ENCODE assay signal across 9 mouse cellular contexts in genomic region chrX:42540756-42541053, GRCm38 (mm10). TPM values are rescaled to one million over a fixed set of nuclear protein-coding genes. Genes with fewer than 3 reads are reported as not detected.
DNase-seq lines count a peak whose midpoint lies in the region; ATAC-seq lines count a peak whose summit lies in the region.
"Had no signal": no experiment of that assay in that cellular context is flagged by ENCODE, and none has a peak within 500 bp of the region (broad histone marks: within the 10 kb centered on the region; RNA-seq: fewer than 3 reads in every experiment).

No protein-coding gene starts in this region.

- ATAC-seq in embryonic facial prominence, embryonic 13.5 days (ENCODE audit: insufficient number of reproducible peaks, insufficient read depth, low FRiP score, low TSS enrichment, low read depth): no peak
- ATAC-seq in heart, embryonic 11.5 days (replicated peaks; ENCODE audit: insufficient number of reproducible peaks, low FRiP score, low TSS enrichment): no peak
- ATAC-seq in kidney, embryonic 14.5 days (ENCODE audit: low FRiP score, low TSS enrichment): no peak
- ATAC-seq in liver, embryonic 11.5 days (replicated peaks; ENCODE audit: low FRiP score): no peak
- ATAC-seq in stomach, embryonic 16.5 days (ENCODE audit: insufficient read depth, low FRiP score): no peak

- no peaks in the 10 kb centered on the region for H3K27me3 ChIP-seq in embryonic facial prominence, embryonic 13.5 days
- H3K27me3 ChIP-seq in heart, embryonic 11.5 days (ENCODE audit: control insufficient read depth, insufficient read depth, low read length): no peaks in the 10 kb centered on the region
- H3K27me3 ChIP-seq in kidney, embryonic 14.5 days (ENCODE audit: control insufficient read depth, insufficient read depth, low read length): no peaks in the 10 kb centered on the region
- H3K27me3 ChIP-seq in liver, embryonic 11.5 days (replicated peaks; ENCODE audit: control insufficient read depth, insufficient read depth, low read length): no peaks in the 10 kb centered on the region
- no peaks in the 10 kb centered on the region for H3K27me3 ChIP-seq in stomach, embryonic 16.5 days (ENCODE audit: control insufficient read depth, insufficient read depth, low read length)

- DNase-seq in 416B (ENCODE audit: low read depth): peak; percentile 73
- peak; percentile 76 for DNase-seq in adrenal gland, postnatal 10 days
- peak; percentile 36 for DNase-seq in liver, embryonic 11.5 days (ENCODE audit: low spot score)
- DNase-seq in natural killer cell, adult 2 months (ENCODE audit: low spot score in 2 of 2): peak; percentile 53 to 61

- WGBS in embryonic facial prominence, embryonic 13.5 days: 33% methylated on average over 5 of the region's 5 CpGs
- 46% methylated on average over 5 of the region's 5 CpGs for WGBS in heart, embryonic 11.5 days (ENCODE audit: insufficient replicate concordance)
- WGBS in kidney, embryonic 14.5 days: 43% methylated on average over 5 of the region's 5 CpGs
- WGBS in liver, embryonic 11.5 days: 38% methylated on average over 5 of the region's 5 CpGs
- 26% methylated on average over 5 of the region's 5 CpGs for WGBS in stomach, embryonic 16.5 days

- H3K9me3 ChIP-seq in embryonic facial prominence, embryonic 13.5 days: no peaks in the 10 kb centered on the region
- no peaks in the 10 kb centered on the region for H3K9me3 ChIP-seq in heart, embryonic 11.5 days (replicated peaks; ENCODE audit: control insufficient read depth, low read length)
- H3K9me3 ChIP-seq in kidney, embryonic 14.5 days (ENCODE audit: control insufficient read depth, low read length): no peaks in the 10 kb centered on the region
- H3K9me3 ChIP-seq in liver, embryonic 11.5 days (ENCODE audit: control insufficient read depth, low read length): no peaks in the 10 kb centered on the region
- no peaks in the 10 kb centered on the region for H3K9me3 ChIP-seq in stomach, embryonic 16.5 days (replicated peaks; ENCODE audit: control insufficient read depth, low read length)

- H3K4me2 ChIP-seq in embryonic facial prominence, embryonic 13.5 days: peak overlapping the region; percentile 42
- H3K4me2 ChIP-seq in heart, embryonic 11.5 days: peak overlapping the region; percentile 40
- H3K4me2 ChIP-seq in kidney, embryonic 14.5 days (replicated peaks; ENCODE audit: low read depth, low read length): peak overlapping the region; percentile 19
- H3K4me2 ChIP-seq in liver, embryonic 11.5 days: peak overlapping the region; percentile 50
- H3K4me2 ChIP-seq in stomach, embryonic 16.5 days (ENCODE audit: low read depth, low read length): peak overlapping the region; percentile 36

- H3K27ac ChIP-seq in embryonic facial prominence, embryonic 13.5 days: no peak overlapping the region
- no peak overlapping the region for H3K27ac ChIP-seq in heart, embryonic 11.5 days (ENCODE audit: low read depth, low read length)
- H3K27ac ChIP-seq in kidney, embryonic 14.5 days (ENCODE audit: low read depth, low read length): no peak overlapping the region
- no peak overlapping the region for H3K27ac ChIP-seq in liver, embryonic 11.5 days (ENCODE audit: low read depth, low read length)
- no peak overlapping the region for H3K27ac ChIP-seq in stomach, embryonic 16.5 days (ENCODE audit: low read length)

- H3K9ac ChIP-seq in embryonic facial prominence, embryonic 13.5 days: no peak overlapping the region
- no peak overlapping the region for H3K9ac ChIP-seq in heart, embryonic 11.5 days (ENCODE audit: low read depth, low read length)
- no peak overlapping the region for H3K9ac ChIP-seq in kidney, embryonic 14.5 days (ENCODE audit: low read depth, low read length)
- H3K9ac ChIP-seq in liver, embryonic 11.5 days (ENCODE audit: low read depth, low read length): no peak overlapping the region
- H3K9ac ChIP-seq in stomach, embryonic 16.5 days (ENCODE audit: low read length): no peak overlapping the region

- H3K4me1 ChIP-seq in embryonic facial prominence, embryonic 13.5 days: no peaks in the 10 kb centered on the region
- H3K4me1 ChIP-seq in heart, embryonic 11.5 days (ENCODE audit: control insufficient read depth, insufficient read depth, low read length): no peaks in the 10 kb centered on the region
- H3K4me1 ChIP-seq in kidney, embryonic 14.5 days (ENCODE audit: control insufficient read depth, insufficient read depth, low read length): no peaks in the 10 kb centered on the region
- no peaks in the 10 kb centered on the region for H3K4me1 ChIP-seq in liver, embryonic 11.5 days (replicated peaks; ENCODE audit: control insufficient read depth, insufficient read depth, low read length)
- H3K4me1 ChIP-seq in stomach, embryonic 16.5 days (ENCODE audit: control insufficient read depth, insufficient read depth, low read length): no peaks in the 10 kb centered on the region

- peak overlapping the region; percentile 21; the same call in 1 of the 2 replicates for H3K4me3 ChIP-seq in embryonic facial prominence, embryonic 13.5 days
- H3K4me3 ChIP-seq in heart, embryonic 11.5 days (ENCODE audit: low read depth, low read length): 0 out of 2 replicates have a peak overlapping the region, but pooled peaks have one; percentile 8
- H3K4me3 ChIP-seq in kidney, embryonic 14.5 days (ENCODE audit: low read length): peak overlapping the region; percentile 12; the same call in 1 of the 2 replicates
- H3K4me3 ChIP-seq in liver, embryonic 11.5 days (ENCODE audit: low read depth, low read length): peak overlapping the region; percentile 27
- H3K4me3 ChIP-seq in stomach, embryonic 16.5 days (replicated peaks; ENCODE audit: low read length): peak overlapping the region; percentile 28

- H3K36me3 ChIP-seq in embryonic facial prominence, embryonic 13.5 days: no peaks in the 10 kb centered on the region
- H3K36me3 ChIP-seq in heart, embryonic 11.5 days (ENCODE audit: control insufficient read depth, insufficient read depth, low read length): no peaks in the 10 kb centered on the region
- H3K36me3 ChIP-seq in kidney, embryonic 14.5 days (ENCODE audit: control insufficient read depth, insufficient read depth, low read length): no peaks in the 10 kb centered on the region
- no peaks in the 10 kb centered on the region for H3K36me3 ChIP-seq in liver, embryonic 11.5 days (ENCODE audit: control insufficient read depth, insufficient read depth, low read length)
- H3K36me3 ChIP-seq in stomach, embryonic 16.5 days (ENCODE audit: control insufficient read depth, insufficient read depth, low read length): no peaks in the 10 kb centered on the region

RNA-seq across cellular contexts. Expression of gene Sh2d1a, which starts 38.5 kb away (rescaled TPM):
- total RNA-seq in adrenal gland, postnatal 10 days (2021): 1 to 10 TPM in 1 of 2 experiments, under 1 TPM in 1; 0.63 to 1.1 TPM
- 0.87 and 0.96 TPM in 2 replicates for polyA plus RNA-seq in embryonic facial prominence, embryonic 13.5 days (2015; fragmentation: Nextera tagmentation; extraction: Ambion mirVana)
- not detected in 2 replicates for polyA plus RNA-seq in heart, embryonic 11.5 days (2014; fragmentation: Nextera tagmentation; extraction: Ambion mirVana)
- polyA plus RNA-seq in kidney, embryonic 14.5 days (2014; fragmentation: Nextera tagmentation; extraction: Ambion mirVana): 0.16 and 0.31 TPM in 2 replicates
- polyA plus RNA-seq in liver, embryonic 11.5 days (2014; fragmentation: Nextera tagmentation; extraction: Ambion mirVana): 0.12 TPM in 1 of 2 replicates, not detected in the other
- 0.77 and 1.0 TPM in 2 replicates for polyA plus RNA-seq in stomach, embryonic 16.5 days (2015; fragmentation: Nextera tagmentation; extraction: Ambion mirVana)
- total RNA-seq: adrenal gland, postnatal 4 days had no signal

RNA-seq across cellular contexts. Expression of gene Tex13c2, which starts 51.2 kb away (rescaled TPM):
- total RNA-seq in adrenal gland, postnatal 10 days (2021): not detected
- polyA plus RNA-seq in embryonic facial prominence, embryonic 13.5 days (2015; fragmentation: Nextera tagmentation; extraction: Ambion mirVana): not detected in 2 replicates
- not detected in 2 replicates for polyA plus RNA-seq in heart, embryonic 11.5 days (2014; fragmentation: Nextera tagmentation; extraction: Ambion mirVana)
- not detected in 2 replicates for polyA plus RNA-seq in kidney, embryonic 14.5 days (2014; fragmentation: Nextera tagmentation; extraction: Ambion mirVana)
- polyA plus RNA-seq in liver, embryonic 11.5 days (2014; fragmentation: Nextera tagmentation; extraction: Ambion mirVana): not detected in 2 replicates
- polyA plus RNA-seq in stomach, embryonic 16.5 days (2015; fragmentation: Nextera tagmentation; extraction: Ambion mirVana): not detected in 2 replicates
- total RNA-seq: adrenal gland, postnatal 4 days had no signal
